Mouse (Mus musculus) lung, embryonic 14.5 days (tissue): ENCODE measurements around the gene Dtx3l. TPM values are rescaled to one million over a fixed set of nuclear protein-coding genes. Genes with fewer than 3 reads are reported as not detected.

Source experiments
- ATAC-seq: fragments of 200-750 bp; cut with Nextera tagmentation; 2 replicates; pipeline ENCODE4 v1.8.0; 2017; ENCODE audit warnings: mild to moderate bottlenecking, moderate TSS enrichment, moderate library complexity; ENCODE audit not compliant: insufficient read depth
- DNase-seq: peaks from one replicate; pipeline ENCODE4 v3.0.0-alpha.2; 2015
- H3K27ac ChIP-seq: fragments of 300-500 bp; sonication (generic); 2 replicates; pipeline ENCODE4 v1.5.1; 2014; ENCODE audit warnings: low read depth, mild to moderate bottlenecking, moderate library complexity
- H3K27me3 ChIP-seq: fragments of 300-500 bp; sonication (generic); 2 replicates; pipeline ENCODE4 v1.6.1; 2014; ENCODE audit warnings: low read length, control low read depth; ENCODE audit not compliant: insufficient read depth
- H3K36me3 ChIP-seq: fragments of 300-500 bp; sonication (generic); 2 replicates; pipeline ENCODE4 v1.6.1; 2014; ENCODE audit warnings: control low read depth; ENCODE audit not compliant: insufficient read depth
- H3K4me1 ChIP-seq: fragments of 300-500 bp; sonication (generic); 2 replicates; pipeline ENCODE4 v1.6.1; 2014; ENCODE audit warnings: antibody characterized with exemption, control low read depth; ENCODE audit not compliant: insufficient read depth
- H3K4me2 ChIP-seq: fragments of 300-500 bp; sonication (generic); 2 replicates; pipeline ENCODE4 v1.6.1; 2014; ENCODE audit warnings: mild to moderate bottlenecking
- H3K4me3 ChIP-seq: fragments of 300-500 bp; sonication (generic); 2 replicates; pipeline ENCODE4 v1.5.1; 2014; ENCODE audit warnings: low read depth, low read length
- H3K9ac ChIP-seq: fragments of 300-500 bp; sonication (generic); 2 replicates; pipeline ENCODE4 v1.6.1; 2014
- H3K9me3 ChIP-seq: fragments of 300-500 bp; sonication (generic); 2 replicates; pipeline ENCODE4 v1.6.1; 2016; ENCODE audit warnings: low read depth, low read length, control low read depth
- CTCF ChIP-seq: IDR thresholded peaks from 2 replicates; pipeline ENCODE4 v1.5.1; 2016; ENCODE audit warnings: antibody characterized with exemption, low read depth
- WGBS: fragments of 180-500 bp; shearing (Covaris S2); extraction: QIAGEN DNeasy Blood & Tissue Kit; methylation state at CpG from one replicate; pipeline ENCODE4 v1.1.7; 2014; 5-methylcytosine and 5-hydroxymethylcytosine counted together
- polyA plus RNA-seq: library from polyadenylated mRNA; unstranded; fragments of >200 nt; fragmentation: Nextera tagmentation; extraction: Ambion mirVana; gene quantifications from 2 replicates; pipeline ENCODE4 v1.2.1, GENCODE M21; 2014

Dtx3l gene
- polyA plus RNA-seq, 1 experiment from 2014 or later, result 4.9 TPM

DNA sequence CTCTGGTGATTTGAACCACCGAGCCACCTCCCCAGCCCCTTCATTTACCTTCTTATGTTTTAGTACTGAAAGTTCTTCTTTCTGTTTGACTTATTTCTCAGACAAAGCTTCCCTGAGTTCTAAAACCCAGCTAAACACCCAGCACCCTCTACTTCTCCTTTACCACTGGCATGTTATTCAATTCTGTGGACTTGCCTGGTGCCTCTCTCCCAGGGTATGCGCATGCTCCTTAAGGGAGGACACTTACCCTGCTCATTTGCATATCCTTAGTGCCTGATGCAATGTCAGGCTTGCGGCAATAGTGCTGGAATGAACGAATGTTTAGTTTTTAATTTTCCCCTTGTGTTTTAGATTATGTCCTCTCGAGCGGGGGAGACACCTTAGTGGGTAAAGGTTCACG is 50.8 kb downstream of the Dtx3l start:
- DNase-seq, result no peak

More for the DNA sequence above, 50.8 kb downstream of the Dtx3l start:
- TF ChIP-seq CTCF, result no peak
- Histone ChIP-seq H3K36me3 (no peaks in the 10 kb centered on the region), H3K9me3 (no peaks in the 10 kb centered on the region), H3K4me3 (no peak overlapping the region), H3K9ac (no peak overlapping the region), H3K27me3 (no peaks in the 10 kb centered on the region), H3K27ac (no peak overlapping the region), H3K4me1 (no peaks in the 10 kb centered on the region), H3K4me2 (no peak overlapping the region)
- ATAC-seq, result no peak
- WGBS, result 77% methylated on average over 7 of the region's 7 CpGs

Other genes with a start within 250 kb of the Dtx3l start
- gene Dirc2, start 169.8 kb downstream of the Dtx3l start, polyA plus RNA-seq, result 16.0 and 16.5 TPM in 2 replicates
- gene Hspbap1, start 168.8 kb downstream of the Dtx3l start, polyA plus RNA-seq, result 16.0 and 16.4 TPM in 2 replicates
- 0.58 and 0.74 TPM in 2 replicates for gene Parp14, start 67.6 kb downstream of the Dtx3l start, polyA plus RNA-seq
- gene Parp9, start 681 bp downstream of the Dtx3l start, polyA plus RNA-seq, result 4.7 and 5.2 TPM in 2 replicates
- gene Kpna1, start 39.6 kb upstream of the Dtx3l start, polyA plus RNA-seq, result 39.1 and 40.4 TPM in 2 replicates
- gene Wdr5b, start 102.0 kb upstream of the Dtx3l start, polyA plus RNA-seq, result 9.9 and 11.0 TPM in 2 replicates
- 338 and 352 TPM in 2 replicates for gene Fam162a, start 132.4 kb upstream of the Dtx3l start, polyA plus RNA-seq
- 78.6 and 80.6 TPM in 2 replicates for gene Ccdc58, start 132.5 kb upstream of the Dtx3l start, polyA plus RNA-seq
- gene Csta1, start 192.1 kb upstream of the Dtx3l start, polyA plus RNA-seq, result not detected in 2 replicates
- gene Stfa2l1, start 217.7 kb upstream of the Dtx3l start, polyA plus RNA-seq, result not detected in 2 replicates
- gene Gm5483, start 245.1 kb upstream of the Dtx3l start, polyA plus RNA-seq, result 0.70 and 2.7 TPM in 2 replicates